Mouse (Mus musculus) cerebellum, adult 9-11 months (tissue): Measurements from ENCODE around the gene St3gal5.

Experiments used
- DNase-seq: peaks from one replicate; pipeline ENCODE4 v3.0.0; 2022

St3gal5 gene

DNA sequence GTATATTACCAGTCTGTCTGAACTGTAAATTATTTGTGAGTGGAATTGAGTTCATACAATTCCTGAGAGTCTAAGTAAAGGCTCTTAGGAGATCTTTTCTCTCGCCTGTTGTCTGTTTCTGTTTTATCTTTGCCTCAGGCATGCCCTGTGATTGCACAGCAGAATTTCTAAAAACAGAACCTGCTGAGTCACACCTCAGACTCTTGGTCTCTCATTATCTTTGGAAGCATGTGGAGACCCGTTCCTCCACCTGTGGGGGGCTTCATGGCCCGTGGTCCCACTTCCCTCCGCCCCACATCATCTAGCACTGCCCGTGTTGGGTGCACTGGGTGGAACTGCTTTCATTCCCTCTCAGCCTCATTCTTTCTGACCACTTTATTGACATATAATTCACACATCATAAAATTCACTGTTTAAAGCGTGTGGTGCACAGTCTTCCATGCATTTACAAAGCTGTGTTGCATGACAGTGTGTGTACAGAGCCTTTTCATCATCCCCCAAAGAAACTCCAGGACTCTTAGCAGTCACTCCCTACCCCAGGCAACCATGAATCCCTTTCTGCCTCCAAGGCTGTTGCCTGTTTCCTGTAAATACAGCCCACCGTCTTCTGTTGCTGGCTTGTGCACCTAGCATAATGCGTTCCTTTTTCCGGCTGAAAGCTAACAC is 37.6 kb downstream of the St3gal5 start:
- DNase-seq = no peak

DNA sequence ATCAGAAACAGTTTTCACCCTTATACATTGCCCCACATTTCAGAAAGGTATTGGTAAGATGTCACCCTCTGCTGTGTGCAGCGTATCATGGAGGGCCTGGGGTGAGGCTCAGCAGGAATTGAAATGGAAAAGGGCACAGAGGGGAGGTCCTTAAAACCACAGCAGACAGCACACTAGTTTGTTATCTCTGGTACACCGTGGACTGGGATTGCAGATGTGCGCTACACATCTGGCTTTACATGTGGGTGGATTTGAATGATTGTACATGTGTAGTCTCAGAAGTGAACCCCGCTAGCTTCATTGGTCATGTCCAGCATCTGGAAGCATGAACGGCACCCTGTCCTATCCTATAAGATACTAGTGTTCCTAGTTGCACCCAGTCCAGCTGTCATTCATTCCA is 38.6 kb downstream of the St3gal5 start:
- DNase-seq = no peak

DNA sequence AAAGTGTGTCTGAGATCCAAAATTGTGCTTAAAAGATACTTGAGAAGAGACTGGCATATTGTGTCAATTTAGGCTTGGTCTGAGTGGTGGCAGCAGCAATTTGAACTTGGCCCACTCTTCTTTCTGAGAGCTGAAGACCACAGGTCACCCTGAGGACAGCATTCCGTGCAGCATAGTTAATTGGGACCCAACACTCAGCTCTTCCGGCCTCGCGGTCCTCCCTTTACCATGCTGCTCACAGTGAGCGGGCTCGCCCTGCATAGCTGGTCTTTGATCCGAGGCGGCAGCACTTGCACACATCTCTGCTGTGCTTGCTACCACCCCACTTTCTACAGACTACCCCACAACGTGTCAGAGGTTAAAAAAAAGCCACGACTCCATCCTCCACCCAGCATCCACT is 39.2 kb downstream of the St3gal5 start:
- no peak for DNase-seq

DNA sequence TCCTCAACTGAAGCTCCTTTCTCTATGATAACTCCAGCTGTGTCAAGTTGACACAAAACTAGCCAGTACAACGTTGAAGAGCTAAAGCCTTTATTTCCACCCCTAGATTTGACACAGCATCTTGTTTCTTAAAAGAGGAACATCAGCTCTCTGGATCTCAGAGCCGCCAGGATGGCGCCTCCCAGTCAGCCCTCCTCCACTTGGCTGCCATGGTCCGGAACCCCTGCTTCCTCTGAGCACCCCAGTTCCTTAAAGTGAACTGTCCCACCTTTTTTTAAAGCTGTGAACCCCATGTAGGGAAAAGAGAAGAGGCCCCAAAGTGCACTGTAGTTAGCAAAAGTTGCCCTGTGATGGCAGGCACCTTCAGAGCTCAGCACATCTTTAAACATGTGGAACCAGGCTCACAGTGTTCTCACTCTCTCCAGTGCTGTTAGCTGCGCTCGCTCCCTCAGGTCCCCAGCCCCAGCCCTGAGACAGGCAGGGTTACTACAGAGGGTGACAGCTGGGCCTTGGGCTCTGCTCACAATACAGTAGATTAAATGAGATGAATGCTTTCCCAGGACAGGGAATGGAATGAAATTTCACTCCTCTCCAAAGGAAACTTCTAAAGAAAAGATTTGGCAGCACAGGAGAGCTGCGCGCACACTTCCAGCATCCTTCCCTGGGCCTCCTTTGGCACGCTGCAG is 42.3 kb downstream of the St3gal5 start:
- DNase-seq = no peak

DNA sequence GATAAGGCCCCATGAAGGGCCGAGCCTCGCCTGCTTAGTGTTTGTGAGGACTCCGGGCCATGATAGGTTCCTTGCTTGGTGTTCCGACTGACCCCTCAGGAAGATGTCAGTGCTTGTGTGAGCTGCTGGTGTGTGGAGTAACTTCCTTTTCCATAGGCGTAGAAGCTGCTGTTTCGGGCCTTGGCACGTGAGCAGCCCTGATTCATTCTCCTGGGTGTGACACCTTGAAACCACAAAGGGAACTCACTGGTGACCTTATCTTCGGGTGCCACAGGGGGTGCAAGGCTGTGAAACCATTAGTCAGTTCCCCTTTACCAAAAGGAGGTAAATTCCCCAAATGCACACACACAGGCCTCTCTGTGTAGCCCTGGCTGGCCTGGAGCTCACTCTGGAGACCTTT is 43.0 kb downstream of the St3gal5 start:
- no peak for DNase-seq

DNA sequence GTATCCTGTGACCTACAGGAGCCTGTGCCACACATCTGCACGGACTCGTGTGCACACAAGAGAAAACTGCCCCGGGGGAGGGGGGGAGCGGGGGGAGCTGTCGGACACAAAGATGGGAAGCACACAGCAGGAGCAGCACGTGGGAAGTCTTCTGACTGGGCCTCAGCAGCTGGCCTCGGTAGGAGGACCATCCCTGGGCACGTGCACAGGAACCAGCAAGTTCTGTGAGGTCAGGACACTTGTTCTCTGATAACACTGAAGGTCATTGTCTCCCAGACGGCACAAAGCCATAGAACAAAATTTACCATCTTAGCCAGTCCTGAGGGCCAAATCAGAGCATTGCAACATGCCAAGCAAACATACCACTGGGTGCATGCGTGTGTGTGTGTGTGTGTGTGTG is 43.8 kb downstream of the St3gal5 start:
- DNase-seq = no peak

DNA sequence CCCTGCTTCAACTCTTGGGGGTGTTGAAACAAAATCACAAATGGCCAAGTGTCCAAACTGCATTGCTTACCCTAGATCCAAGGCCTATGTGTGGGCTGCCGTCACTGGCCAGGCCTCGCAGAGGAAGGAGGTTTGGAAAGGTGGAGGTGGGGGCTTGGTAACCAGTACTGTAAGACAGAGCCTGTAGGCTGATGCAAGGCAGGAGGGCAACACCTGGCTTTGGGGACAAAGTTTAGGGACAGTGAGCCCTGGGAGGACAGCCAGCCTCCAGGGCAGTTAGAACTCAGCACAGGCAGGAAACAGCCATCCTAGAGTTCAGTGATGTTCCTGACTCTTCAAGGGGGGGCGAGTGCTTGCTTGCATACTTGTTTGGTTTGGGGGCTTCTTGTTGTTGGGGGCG is 45.2 kb downstream of the St3gal5 start:
- no peak for DNase-seq

DNA sequence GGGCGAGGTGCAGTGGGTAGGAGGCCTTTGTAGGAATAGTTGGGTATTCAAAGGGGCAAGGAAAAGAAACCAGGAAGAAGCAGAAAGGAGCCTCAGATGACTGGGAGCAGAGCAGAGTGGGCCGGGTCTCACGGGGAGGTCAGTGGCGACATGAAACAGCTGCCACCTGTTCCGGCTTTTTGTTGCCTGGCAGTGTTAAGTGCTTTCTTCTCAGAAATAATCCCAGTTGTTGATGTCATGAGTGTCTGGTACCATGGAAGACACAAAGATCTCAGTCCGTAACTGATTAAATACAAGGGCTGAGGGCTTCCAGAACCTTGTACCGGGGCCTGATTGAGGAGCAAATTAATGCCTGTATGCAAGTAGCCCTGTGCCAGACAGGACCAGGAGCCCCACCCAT is 47.0 kb downstream of the St3gal5 start:
- no peak for DNase-seq

DNA sequence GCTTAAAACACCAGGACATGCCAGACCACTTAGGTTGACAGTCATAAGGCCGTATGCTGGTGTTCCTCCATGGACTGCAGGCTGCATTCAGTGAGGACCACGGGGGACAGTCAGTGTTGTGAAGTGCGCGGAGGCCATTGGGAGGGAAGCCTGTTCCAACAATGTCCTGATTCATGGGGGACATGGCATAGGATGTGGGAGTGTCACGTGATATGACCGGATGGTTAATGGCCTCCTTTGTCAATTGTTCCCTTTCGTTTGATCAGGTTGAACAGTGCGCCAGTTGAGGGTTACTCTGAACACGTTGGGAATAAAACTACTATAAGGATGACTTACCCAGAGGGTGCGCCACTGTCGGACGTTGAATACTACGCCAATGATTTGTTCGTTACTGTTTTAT is 49.4 kb downstream of the St3gal5 start:
- no peak for DNase-seq

DNA sequence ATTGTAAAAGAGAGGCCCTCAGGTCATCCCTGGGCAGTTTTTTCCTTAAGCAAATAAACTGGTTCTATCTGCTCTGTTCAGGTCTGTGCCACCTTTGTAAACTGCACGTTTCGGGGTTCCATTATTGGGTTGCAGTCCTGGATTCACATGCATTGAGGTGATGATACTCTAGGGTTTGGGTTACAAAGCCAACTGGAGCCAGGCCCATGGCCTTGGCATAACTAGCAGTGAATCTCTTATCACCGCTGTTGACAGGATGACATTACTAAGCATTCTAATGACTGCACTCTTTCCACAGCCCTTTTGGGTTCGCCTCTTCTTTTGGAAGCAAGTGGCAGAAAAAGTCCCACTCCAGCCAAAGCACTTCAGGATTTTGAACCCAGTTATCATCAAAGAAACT is 51.3 kb downstream of the St3gal5 start:
- DNase-seq = no peak

DNA sequence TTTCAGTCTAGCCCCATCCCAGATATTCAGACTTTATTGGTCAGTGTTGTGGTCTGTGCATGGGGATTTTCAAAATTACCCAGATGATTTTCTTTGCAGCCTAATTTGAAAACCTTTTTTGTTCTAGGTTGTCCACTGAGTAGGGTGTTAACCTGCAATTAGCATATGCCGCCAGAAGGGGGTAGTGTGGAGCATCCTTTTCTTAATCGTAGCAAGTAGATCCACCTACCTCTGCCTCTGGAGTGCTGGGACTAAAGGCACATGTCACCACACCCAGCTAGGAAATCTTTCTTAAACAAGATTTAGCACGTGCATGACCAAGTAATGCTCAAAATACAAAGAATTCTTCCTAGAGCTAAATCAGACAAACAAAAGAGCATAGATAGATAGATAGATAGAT is 52.4 kb downstream of the St3gal5 start:
- no peak for DNase-seq

DNA sequence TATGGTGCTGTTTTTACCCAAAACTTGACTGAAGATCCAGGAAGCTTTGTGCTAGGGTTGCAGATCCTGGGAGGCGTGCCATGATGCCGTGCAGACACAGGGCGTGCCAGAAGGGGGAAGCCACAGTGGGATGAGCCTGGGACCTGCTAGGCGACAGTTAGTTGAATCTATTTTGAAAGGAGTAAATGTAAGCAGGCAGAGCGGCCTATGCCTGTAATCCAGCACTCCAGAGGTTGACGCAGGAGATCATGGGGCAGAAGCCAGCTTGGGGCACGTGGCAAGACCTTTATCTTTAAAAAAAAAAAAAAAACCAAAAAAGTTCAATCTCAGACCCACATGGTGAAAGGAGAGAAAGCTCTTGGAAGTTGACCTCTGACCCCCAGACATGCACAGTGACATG is 55.3 kb downstream of the St3gal5 start:
- DNase-seq = no peak

DNA sequence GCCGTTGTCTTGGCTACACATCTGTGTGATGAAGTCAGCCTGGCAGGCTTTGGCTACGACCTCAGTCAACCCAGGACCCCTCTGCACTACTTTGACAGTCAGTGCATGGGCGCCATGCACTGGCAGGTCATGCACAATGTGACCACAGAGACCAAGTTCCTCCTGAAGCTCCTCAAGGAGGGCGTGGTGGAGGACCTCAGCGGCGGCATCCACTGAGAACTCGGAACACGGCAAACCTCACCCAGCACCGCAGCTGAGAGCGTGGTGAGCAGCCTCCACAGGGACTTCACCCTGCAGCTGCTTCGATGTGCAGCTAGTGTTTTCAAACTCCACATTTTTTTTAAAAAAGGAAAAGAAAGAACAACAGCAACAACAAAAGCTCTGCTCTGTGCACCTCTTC is 56.1 kb downstream of the St3gal5 start:
- DNase-seq = no peak

DNA sequence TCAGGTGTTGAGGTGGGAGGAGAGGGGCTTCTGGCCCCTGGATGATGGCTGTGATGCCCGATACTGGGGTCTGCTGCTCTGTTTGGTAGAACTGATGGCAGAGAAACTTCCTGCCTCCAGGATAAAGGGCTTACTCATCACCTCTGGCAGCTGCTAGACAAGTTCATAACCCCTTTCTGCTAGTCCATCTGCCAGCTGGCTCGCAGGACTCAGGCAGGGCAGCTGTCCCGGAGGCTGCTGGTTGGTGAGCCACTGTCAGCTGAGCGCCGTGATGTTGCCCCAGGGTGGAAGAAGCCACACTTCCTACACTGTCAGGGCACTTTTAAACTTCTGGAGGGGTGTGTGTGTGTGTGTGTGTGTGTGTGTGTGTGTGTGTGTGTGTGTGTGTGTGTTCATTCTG is 56.6 kb downstream of the St3gal5 start:
- DNase-seq = peak; percentile 31

DNA sequence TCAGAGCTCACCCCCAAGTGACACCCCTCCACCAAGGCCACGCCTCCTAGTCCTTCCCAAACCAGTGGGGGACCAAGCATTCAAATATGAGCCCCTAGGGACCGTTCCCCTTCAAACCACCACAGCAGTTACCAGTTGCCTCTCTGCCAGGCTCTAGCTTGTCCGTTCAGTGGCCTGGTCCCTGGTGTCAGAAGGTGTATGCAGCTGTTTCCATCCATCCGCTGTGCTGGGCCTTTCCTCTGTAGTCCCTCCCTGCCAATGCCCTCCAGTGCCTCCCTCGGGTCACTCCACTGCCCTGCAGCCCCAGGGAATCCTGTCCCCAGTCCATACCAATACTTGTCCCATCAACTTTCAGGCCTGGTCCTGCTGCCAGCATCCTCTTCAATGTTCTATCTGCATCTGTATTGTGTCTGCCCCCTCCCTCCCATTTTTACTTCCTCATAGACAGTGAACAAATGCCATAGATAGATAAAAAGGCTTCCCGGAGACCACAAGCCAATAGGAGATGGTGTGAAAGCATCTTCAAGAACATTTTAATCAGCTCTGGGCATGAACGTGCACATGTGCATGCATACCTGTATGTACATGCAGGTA is 57.6 kb downstream of the St3gal5 start:
- DNase-seq = no peak

DNA sequence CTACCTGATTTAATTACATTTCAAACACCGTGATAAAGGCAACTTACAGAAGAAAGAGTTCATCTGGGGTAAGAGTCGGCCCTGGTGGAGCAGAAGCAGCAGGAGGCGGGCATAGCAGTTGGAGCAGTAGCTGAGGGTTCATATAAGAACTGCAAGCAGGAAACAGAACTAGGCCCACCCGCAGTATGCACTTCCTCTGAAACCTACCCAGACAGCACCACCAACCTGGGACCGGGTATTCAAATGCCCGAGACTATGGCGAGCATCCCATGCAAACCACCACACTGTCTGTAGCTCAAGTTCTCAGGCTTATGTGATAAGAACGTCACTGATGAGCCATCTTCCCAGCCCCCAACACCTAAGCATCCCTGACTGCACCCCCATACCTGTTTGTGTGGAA is 58.3 kb downstream of the St3gal5 start:
- DNase-seq = no peak

DNA sequence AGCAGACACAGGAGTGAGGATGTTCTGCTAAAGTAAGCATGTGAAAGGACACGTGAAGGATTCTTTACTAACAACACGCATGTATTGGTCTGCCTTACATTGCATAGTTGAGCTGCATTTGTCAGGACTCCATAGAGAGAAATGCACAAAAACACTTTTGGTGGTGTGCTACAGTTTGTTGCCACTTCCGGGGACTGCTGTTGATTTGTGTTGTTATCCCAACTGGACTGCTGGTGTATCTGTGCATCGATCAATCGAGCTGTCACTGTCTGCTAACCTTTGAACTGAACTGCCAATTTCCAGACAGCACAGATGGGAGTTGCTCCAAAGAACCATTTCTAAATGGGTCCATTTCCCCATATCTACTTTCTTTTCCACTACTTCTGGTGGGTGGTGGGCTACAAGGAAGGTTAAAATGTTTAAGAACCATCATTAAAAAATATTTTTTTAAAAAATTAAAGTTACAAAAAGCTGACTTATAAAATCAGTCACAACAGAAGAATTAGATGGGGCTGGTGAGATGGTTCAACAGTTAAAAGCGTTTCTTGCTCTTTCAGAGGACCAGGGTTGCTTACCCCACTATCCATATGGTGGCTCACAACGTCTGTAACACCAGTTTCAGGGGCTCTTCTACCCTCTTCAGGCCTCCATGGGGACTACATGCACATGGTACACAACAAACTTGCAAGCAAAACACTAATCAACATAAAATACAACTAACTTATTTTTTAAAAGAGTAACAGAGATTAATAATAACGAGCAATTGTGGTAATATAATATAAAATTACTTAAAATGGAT is 61.8 kb downstream of the St3gal5 start:
- no peak for DNase-seq

DNA sequence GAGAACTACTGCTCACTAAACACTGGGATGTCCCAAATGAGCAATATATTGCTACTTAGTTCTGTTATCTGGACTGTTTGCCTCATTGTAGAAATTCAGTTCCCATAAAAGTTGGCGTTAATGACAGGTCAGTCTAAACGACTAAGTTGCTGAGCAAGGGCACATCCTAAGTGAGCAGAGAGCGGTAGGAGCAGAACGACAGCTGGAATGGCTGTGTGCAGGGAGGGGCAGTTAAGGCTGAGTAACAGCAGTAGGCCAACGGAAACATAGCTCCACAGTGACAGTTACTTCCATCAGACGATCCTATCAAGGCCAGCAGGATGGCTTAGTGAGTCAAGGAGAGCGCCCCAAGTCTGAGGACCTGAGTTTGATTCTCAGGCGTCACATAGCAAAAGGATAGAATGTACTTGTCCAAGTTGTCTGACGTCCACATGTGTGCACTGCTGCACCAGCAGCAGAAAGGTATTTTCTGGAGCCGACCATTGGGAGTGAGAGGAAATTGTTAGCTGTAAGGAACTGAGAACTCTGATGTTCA is 62.5 kb downstream of the St3gal5 start:
- DNase-seq = no peak

DNA sequence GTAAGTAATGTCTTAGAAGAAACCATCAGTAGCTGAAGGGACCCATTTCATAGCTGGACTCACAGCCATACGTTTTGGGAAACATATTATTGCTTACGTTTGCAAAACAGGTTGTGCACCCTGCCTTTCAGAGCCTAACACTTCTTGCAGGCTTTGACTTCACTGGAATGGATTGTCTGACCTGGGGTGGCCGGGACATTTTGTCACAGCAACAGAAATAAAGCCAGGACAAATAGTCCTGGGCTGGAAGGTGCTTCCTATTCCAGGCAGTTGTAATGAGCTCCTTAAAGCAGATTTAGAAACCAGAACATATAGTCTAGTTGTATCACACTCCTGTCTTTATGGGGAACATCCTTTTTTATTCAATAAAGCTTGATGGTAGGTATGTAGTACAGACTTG is 63.6 kb downstream of the St3gal5 start:
- no peak for DNase-seq

DNA sequence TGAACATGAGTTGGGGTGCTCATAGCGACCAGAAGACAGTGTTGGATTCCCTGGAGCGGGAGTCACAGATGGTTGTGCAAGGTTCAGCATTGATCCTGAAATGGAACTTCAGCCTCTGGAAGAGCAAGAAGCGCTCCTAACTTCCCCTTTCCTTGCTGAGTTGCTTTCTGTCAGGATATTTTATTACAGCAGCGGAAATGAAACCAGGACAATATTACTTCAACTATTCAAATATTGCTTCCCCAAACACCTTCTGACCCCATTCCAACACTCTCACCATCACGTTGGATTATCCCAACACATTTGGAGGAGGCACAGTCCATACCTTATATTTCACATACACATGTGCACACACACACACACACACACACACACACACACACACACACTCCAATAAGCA is 64.4 kb downstream of the St3gal5 start:
- DNase-seq = no peak

DNA sequence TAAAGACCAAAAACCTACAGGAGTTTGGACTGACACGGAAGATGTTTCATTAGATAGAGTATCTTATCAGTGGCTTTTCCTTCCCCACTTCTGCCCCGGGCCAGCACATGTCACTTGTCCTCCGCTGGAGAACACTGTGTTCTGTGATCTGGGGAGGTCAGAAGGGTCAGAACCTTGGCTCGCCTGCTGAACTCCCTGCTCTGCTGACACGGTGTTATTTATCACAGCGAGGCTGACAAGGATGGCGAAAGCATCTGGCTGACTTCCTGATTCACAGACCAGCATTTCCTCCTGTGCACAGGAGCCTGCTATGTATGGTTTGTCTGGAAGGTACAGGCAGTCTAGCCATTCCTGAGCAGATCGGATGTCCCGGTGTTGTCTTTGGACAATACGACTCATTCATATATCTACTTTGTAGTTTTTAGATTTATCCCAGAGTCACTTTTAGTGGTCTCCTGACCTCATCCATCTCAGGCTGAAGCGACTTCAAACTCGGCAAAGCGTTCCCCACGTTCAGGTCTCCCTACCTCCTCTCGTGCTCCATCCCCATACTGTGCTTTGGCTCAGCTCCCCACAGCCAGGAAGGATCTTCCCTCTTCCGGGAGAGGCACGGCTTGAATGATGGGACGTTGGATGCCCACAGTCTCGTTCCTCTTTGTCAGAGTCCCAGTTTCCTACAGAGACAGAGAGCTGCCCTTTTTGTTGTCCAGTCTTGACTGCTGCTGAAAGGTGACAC is 64.9 kb downstream of the St3gal5 start:
- no peak for DNase-seq

DNA sequence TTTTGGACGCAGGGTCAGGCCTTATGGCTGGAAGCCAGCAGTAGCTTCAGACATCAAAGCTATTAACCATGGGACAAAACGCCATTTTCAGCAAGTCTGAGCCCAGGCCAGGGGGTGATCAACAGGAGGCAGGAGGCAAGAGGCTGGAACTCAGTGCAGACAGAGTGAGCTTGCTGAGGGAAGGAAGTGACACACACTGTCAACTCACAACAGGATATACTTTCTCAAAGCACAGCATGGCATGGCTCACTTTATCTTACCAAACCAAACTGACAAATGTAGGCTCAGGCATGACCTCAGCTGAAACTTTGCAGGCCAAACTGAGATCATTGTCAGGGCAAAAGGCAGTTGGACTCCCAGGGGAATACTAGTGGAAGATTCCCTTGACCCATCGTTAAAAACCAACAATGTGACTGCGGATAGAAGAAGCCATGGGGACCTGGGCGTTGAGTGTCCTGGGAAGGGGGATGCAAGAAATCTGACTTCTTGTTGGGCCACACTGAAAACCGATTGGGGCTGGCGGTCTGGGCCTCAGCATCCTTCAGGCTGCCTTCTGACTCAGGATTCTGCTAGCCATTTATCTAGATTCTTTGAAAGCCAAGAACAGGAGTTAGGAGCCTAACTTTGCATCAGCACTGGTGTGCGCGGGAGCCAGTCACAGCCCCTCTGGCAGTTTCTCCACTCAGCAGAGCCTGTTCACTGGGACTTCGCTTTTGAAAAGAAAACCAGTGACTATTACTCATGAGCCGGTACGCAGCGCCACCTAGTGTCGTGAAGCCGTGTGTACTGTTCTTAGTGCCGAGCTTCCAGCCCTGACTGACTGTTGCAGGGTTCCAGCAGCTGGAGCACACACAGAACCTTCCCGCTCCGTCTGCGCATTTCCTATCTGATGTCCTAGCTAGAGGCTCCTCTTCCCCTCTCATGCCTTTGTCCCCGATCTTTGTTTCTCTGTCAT is 67.2 kb downstream of the St3gal5 start:
- DNase-seq = peak; percentile 76
